Mouse (Mus musculus): ENCODE measurements around the gene Grrp1. TPM values are rescaled to one million over a fixed set of nuclear protein-coding genes. Genes with fewer than 3 reads are reported as not detected.

The Grrp1 gene
- polyA plus RNA-seq (2014; fragmentation: Illumina TruSeq; extraction: RNeasy Lipid Tissue Mini Kit (QIAGEN cat#74804); ENCODE audit: low replicate concordance): not detected

DNA sequence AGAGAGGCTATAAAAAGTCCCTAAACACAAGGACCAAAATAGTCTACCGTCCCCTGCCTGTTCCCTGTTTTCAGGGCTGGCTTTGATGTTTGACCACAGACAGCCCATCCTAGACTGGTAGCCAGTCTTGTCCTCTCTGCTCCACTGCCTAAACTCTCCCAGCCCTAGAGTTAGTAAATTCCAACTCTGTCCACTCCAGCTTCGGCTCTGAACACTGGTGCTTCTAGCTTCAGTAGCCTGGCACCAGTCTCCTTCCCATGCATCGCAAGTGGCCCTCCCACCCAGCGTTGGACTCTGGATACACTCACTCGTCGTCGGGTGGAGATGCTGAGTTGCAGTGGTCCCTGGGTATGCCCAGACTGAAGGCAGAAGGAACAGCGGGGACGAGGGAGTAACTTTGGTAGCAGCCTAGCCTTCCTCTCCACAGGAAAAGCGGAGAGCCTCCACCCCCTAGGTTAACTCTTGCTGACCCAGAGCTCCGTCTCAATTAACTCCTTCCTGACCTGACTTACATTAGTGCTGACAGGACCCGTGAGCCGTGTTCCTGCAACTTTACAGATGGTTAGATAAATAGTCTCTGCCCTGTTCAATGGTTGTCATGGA lies at the start of gene Grrp1:
Gene Grrp1, minus strand, starts transcription at position 385 of the 603 bp plus-strand sequence.

DNA sequence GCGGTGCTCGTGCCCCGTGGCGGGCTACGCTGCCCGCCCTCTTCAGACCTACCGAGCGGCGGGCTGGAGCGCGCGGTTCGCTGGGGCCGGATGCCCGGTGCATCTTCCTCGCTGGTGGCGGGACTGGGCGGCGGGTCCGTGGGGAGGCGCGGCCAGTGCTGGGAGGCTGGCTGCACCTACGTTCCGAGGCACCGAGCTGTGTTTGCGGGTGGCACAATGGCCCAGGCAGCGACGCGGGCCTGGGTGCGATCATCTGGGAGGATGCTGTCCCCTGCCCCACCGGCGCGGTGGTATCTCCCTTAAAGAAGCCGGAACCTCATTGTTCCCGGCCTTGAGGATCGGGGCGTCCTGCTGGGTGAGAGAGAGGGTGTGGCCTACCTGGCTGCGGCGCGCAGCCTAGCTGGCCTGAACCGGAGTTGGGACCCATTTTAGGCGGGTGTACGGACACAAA lies 33.7 kb upstream of the Grrp1 start, which contains the start of gene Pdik1l:
Gene Pdik1l, minus strand, starts transcription at position 321 of the 451 bp plus-strand sequence.

DNA sequence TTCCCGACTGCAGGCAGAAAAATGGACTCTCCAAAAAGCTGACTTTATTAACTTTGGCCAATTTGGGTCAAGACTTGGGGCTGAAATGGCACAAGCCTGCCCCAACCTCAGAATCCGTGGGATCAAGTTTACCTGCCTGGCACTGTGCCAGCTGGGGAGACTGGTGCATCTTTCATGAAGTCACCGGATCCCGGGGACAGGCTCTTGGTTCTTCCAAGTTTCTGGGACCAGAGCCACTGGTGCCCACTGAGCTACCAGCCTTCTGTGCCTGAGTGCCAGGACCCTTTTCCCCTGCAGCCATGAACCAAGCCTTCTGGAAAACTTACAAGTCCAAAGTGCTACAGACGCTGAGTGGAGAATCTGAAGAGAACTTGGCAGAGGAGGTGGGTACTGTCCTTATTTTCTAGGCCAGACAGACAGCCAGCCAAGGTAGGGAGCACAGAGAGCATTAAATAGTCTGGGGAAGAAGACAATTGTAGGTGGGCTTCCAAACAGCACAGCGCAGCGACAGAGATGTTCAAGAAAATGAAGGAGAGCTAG lies 7.1 kb downstream of the Grrp1 start, which contains the start of gene Gm30191:
Gene Gm30191, plus strand, starts transcription at position 217 of the 540 bp plus-strand sequence.

DNA sequence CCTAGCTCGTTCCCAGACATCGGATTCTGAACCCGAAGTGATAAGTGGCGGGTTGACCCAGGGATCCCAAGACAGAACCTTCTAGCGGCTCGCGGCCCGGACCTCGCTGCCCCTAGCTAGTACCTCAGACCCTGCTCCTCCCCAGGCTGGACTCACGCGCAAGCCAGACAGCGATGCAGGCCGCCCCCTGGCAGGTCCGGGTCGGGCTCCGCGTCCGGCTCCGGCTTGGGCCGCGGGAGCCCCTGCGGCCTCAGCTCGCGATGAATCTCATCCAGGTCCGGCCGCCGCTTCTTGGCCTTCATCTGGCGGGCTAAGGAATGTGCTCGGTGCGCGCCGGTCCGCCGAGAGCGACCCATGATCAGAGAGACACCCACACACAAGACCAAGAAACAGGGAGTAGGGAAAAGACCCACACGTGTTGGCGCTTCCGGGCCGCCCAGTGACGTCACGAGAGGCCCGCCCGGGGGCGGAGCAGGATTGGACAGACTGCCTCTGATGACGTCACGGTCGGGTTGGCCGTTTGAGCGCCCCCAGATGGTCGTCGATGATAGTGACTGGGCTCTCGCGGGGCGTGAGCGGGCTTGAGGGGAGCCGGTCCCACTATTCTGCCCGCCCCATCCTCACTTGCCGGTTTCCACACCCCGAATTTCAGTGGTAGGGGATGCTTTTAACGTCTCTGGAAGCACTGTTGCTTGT lies 8.6 kb downstream of the Grrp1 start, which contains the start of gene Zfp593:
Gene Zfp593, minus strand, starts transcription at position 445 of the 696 bp plus-strand sequence.

DNA sequence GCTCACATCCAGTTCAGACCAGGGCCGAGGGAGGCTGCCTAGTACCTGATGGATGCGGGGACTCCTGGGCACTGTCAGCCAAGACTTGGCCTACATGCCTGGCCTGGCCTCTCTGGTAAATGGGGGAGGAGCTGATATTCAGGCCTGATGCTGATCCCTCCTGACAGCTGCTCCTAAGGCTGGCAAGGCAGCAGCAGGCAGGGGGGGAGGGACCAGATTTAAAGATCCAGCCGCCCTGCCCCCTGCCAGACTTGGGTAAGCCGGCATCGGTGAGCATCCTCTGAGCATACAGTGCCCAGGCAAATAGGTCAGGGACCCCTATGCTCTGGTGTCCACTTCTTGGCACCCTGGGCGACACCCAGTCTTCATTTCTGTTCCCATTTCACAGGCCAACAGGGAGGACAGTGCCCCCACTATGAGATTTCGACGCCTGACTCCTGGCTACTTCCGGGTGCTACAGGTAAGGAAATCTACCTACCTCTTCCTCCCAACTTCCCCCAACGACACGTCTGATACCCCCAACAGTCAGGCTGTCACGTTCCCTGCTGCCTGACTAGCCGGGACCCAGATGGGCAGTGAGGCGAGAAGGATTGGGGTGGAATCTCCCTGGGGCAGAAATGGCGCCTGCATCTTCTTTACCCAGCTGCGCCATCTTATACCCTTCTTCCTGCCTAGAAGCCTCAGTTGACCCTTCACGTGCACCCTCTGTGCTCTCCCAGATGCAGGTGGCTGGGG lies 10.2 kb downstream of the Grrp1 start, which contains the start of gene E130218I03Rik:
Gene E130218I03Rik, plus strand, starts transcription at position 147 of the 735 bp plus-strand sequence.

DNA sequence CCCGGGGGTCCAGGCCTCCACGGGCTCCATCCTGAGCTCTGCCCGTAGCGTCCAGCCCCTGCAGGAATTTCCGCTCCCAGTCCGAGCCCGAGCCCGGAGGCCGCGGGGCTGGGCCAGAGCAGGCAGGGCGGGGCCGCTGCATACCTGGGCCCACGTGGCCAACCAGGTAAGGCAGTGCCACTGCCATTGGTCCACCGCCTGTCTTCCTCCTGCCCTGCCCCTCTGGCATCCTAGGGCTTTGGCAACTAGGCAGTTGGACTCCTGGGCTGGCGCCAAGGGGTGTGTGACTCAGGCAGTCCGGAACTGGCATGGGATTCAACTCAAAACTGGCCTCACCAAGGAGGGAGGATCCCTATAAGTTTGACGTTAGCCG lies 15.6 kb downstream of the Grrp1 start, which contains the start of gene Cnksr1:
Gene Cnksr1, minus strand, starts transcription at position 121 of the 373 bp plus-strand sequence.

DNA sequence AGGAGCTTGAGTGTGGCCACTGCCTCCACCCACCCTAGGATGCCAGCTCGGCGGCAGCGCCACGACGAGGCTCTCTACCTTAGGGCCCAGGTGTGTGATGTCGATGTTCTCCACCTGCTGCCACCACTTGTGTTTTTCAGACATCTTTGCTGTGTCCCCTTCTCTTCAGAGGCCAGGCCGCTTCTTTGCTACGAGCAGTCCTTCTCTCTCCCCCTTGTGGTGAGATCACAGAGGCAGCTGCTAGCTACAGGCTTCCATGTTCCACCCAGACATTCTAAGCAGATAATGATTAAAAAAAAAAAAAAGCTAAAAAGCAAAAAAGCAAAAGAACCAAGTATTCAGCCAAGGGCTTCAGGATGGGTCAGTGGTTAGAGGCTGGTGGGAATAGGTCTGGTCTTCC lies 26.7 kb downstream of the Grrp1 start, which contains the start of gene Catsper4:
Gene Catsper4, minus strand, starts transcription at position 190 of the 400 bp plus-strand sequence.

DNA sequence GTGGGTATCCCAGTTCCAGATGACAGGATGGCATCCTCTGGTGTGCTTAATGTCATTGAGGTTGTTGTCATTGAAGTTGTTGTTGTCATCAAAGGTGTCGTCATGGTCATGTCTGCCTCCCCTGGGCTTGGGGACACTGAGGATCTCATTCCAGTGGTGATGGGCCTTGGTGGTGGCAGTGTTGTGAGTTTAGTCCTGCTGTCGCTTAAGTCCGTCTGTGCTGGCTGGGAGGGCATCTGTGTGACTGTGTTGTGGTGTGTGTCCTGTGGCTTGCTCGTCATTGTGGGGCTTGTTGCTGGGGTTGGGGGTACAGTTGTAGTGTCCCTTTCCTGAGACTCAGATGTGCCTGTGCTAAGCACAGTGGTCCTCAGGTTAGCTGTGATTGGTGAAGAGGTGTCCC lies 51.0 kb downstream of the Grrp1 start, which contains the start of gene Gm7534:
Gene Gm7534, minus strand, starts transcription at position 101 of the 400 bp plus-strand sequence.

Other genes starting within 250 kb of the Grrp1 start
- gene Lin28a, start 235.3 kb downstream of the Grrp1 start, polyA plus RNA-seq (2014; fragmentation: Illumina TruSeq; extraction: RNeasy Lipid Tissue Mini Kit (QIAGEN cat#74804); ENCODE audit: low replicate concordance): not detected
- not detected for gene Zfp683, start 200.3 kb downstream of the Grrp1 start, polyA plus RNA-seq (2014; fragmentation: Illumina TruSeq; extraction: RNeasy Lipid Tissue Mini Kit (QIAGEN cat#74804); ENCODE audit: low replicate concordance)
- gene Crybg2, start 193.3 kb downstream of the Grrp1 start, polyA plus RNA-seq (2014; fragmentation: Illumina TruSeq; extraction: RNeasy Lipid Tissue Mini Kit (QIAGEN cat#74804); ENCODE audit: low replicate concordance): 4.2 TPM
- gene Cd52, start 159.0 kb downstream of the Grrp1 start, polyA plus RNA-seq (2014; fragmentation: Illumina TruSeq; extraction: RNeasy Lipid Tissue Mini Kit (QIAGEN cat#74804); ENCODE audit: low replicate concordance): 51.9 TPM
- gene Ubxn11, start 151.5 kb downstream of the Grrp1 start, polyA plus RNA-seq (2014; fragmentation: Illumina TruSeq; extraction: RNeasy Lipid Tissue Mini Kit (QIAGEN cat#74804); ENCODE audit: low replicate concordance): not detected
- gene Sh3bgrl3, start 125.3 kb downstream of the Grrp1 start, polyA plus RNA-seq (2014; fragmentation: Illumina TruSeq; extraction: RNeasy Lipid Tissue Mini Kit (QIAGEN cat#74804); ENCODE audit: low replicate concordance): 1.7 TPM
- 3.7 TPM for gene Cep85, start 67.0 kb downstream of the Grrp1 start, polyA plus RNA-seq (2014; fragmentation: Illumina TruSeq; extraction: RNeasy Lipid Tissue Mini Kit (QIAGEN cat#74804); ENCODE audit: low replicate concordance)
- not detected for gene Gm7534, start 51.1 kb downstream of the Grrp1 start, polyA plus RNA-seq (2014; fragmentation: Illumina TruSeq; extraction: RNeasy Lipid Tissue Mini Kit (QIAGEN cat#74804); ENCODE audit: low replicate concordance)
- not detected for gene Catsper4, start 26.7 kb downstream of the Grrp1 start, polyA plus RNA-seq (2014; fragmentation: Illumina TruSeq; extraction: RNeasy Lipid Tissue Mini Kit (QIAGEN cat#74804); ENCODE audit: low replicate concordance)
- 1.0 TPM for gene Cnksr1, start 15.7 kb downstream of the Grrp1 start, polyA plus RNA-seq (2014; fragmentation: Illumina TruSeq; extraction: RNeasy Lipid Tissue Mini Kit (QIAGEN cat#74804); ENCODE audit: low replicate concordance)
- gene E130218I03Rik, start 10.4 kb downstream of the Grrp1 start, polyA plus RNA-seq (2014; fragmentation: Illumina TruSeq; extraction: RNeasy Lipid Tissue Mini Kit (QIAGEN cat#74804); ENCODE audit: low replicate concordance): not detected
- 0.22 TPM for gene Zfp593, start 8.5 kb downstream of the Grrp1 start, polyA plus RNA-seq (2014; fragmentation: Illumina TruSeq; extraction: RNeasy Lipid Tissue Mini Kit (QIAGEN cat#74804); ENCODE audit: low replicate concordance)
- not detected for gene Gm30191, start 7.2 kb downstream of the Grrp1 start, polyA plus RNA-seq (2014; fragmentation: Illumina TruSeq; extraction: RNeasy Lipid Tissue Mini Kit (QIAGEN cat#74804); ENCODE audit: low replicate concordance)
- 28.0 TPM for gene Pdik1l, start 33.8 kb upstream of the Grrp1 start, polyA plus RNA-seq (2014; fragmentation: Illumina TruSeq; extraction: RNeasy Lipid Tissue Mini Kit (QIAGEN cat#74804); ENCODE audit: low replicate concordance)
- 0.48 TPM for gene Trim63, start 61.0 kb upstream of the Grrp1 start, polyA plus RNA-seq (2014; fragmentation: Illumina TruSeq; extraction: RNeasy Lipid Tissue Mini Kit (QIAGEN cat#74804); ENCODE audit: low replicate concordance)
- 17.2 TPM for gene Slc30a2, start 89.1 kb upstream of the Grrp1 start, polyA plus RNA-seq (2014; fragmentation: Illumina TruSeq; extraction: RNeasy Lipid Tissue Mini Kit (QIAGEN cat#74804); ENCODE audit: low replicate concordance)
- gene Extl1, start 129.7 kb upstream of the Grrp1 start, polyA plus RNA-seq (2014; fragmentation: Illumina TruSeq; extraction: RNeasy Lipid Tissue Mini Kit (QIAGEN cat#74804); ENCODE audit: low replicate concordance): not detected
- 19.8 TPM for gene Pafah2, start 142.2 kb upstream of the Grrp1 start, polyA plus RNA-seq (2014; fragmentation: Illumina TruSeq; extraction: RNeasy Lipid Tissue Mini Kit (QIAGEN cat#74804); ENCODE audit: low replicate concordance)
- 73.5 TPM for gene Stmn1, start 214.2 kb upstream of the Grrp1 start, polyA plus RNA-seq (2014; fragmentation: Illumina TruSeq; extraction: RNeasy Lipid Tissue Mini Kit (QIAGEN cat#74804); ENCODE audit: low replicate concordance)
- gene Paqr7, start 242.6 kb upstream of the Grrp1 start, polyA plus RNA-seq (2014; fragmentation: Illumina TruSeq; extraction: RNeasy Lipid Tissue Mini Kit (QIAGEN cat#74804); ENCODE audit: low replicate concordance): 10.1 TPM

Measured in small intestine, adult 10 weeks (tissue).